Mouse (Mus musculus): ENCODE results near the gene Ticrr.

DNA sequence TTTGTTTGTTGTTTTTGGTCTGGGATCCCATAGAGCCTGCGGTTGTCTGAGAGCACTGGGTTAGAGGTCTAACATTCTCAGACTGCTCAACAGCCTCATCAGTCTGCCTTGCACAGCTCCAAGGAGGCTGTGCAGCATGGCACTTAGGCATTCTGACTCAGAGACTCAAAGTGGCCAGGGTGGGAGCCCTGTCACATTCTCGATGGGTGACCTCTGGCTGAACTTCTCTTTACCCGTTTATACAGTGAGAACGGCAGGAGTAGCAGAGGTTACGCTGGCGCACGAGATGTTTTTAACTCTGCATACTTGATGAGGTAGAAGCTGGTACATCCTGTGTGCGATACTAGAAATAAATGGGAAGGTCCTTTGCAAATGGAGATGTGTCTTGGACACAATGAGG is 36.9 kb upstream of the Ticrr start:
- TF ChIP-seq CTCF (IDR thresholded peaks at IDR 0.05; ENCODE audit: borderline replicate concordance, insufficient read depth, low read depth, low read length) (no peak), POLR2A (IDR thresholded peaks at IDR 0.05; ENCODE audit: borderline replicate concordance, insufficient read depth, low read length) (no peak)
